Mouse (Mus musculus): ENCODE measurements around the gene Smug1. TPM values are rescaled to one million over a fixed set of nuclear protein-coding genes. Genes with fewer than 3 reads are reported as not detected.
A peak's percentile ranks its signal among the peaks of the same experiment; 100 is the strongest.

Gene Smug1
- polyA plus RNA-seq, 1 experiment from 2014 or later, result 68.0 TPM

GRCm38 (mm10) chr15:103172537-103172936 lies 5.6 kb upstream of the Smug1 start:
- Histone ChIP-seq H3K27me3 (replicated peaks) (peaks cover 4% of the 10 kb centered on the region; the same call in 1 of the 2 replicates), H3K4me1 (peaks cover 63% of the 10 kb centered on the region), H3K9me3 (no peaks in the 10 kb centered on the region), H3K4me3 (no peak overlapping the region), H3K36me3 (no peaks in the 10 kb centered on the region), H3K4me2 (replicated peaks) (peak overlapping the region; percentile 64), H3K9ac (0 out of 2 replicates have a peak overlapping the region, but pooled peaks have one; percentile 10), H3K27ac (peak overlapping the region; percentile 64)
- 2% methylated on average over 10 of the region's 10 CpGs for WGBS
- no peak for ATAC-seq (ENCODE audit: low FRiP score, low read depth)

DNA sequence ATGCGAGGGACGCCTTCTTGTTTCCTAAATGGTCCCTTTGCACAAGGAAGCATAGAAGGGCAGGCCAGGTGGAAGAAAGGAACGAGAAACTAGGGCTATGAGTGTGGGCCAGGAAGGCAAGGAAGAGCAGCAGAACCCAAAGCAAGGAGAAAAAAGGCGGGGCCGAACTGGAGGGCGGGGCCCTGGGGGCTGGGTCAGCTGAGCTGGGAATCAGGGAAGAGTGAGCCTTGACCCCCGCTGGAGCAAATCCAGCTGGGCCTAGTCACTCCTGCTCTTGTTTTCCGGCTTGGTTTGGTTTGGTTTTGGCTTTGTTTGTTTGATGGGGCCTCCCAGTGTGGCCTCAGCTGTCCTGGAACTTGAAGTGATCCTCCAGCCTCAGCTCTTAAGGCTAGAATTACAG lies 4.4 kb upstream of the Smug1 start:
- Histone ChIP-seq H3K27ac (peak overlapping the region; percentile 64), H3K9me3 (no peaks in the 10 kb centered on the region), H3K4me2 (replicated peaks) (peak overlapping the region; percentile 64), H3K4me3 (no peak overlapping the region), H3K9ac (peak overlapping the region; percentile 10; the same call in 1 of the 2 replicates), H3K27me3 (replicated peaks) (peaks cover 4% of the 10 kb centered on the region; the same call in 1 of the 2 replicates), H3K36me3 (no peaks in the 10 kb centered on the region), H3K4me1 (peaks cover 65% of the 10 kb centered on the region)
- WGBS, result 9% methylated on average over 8 of the region's 8 CpGs
- ATAC-seq (ENCODE audit: low FRiP score, low read depth), result no peak

DNA sequence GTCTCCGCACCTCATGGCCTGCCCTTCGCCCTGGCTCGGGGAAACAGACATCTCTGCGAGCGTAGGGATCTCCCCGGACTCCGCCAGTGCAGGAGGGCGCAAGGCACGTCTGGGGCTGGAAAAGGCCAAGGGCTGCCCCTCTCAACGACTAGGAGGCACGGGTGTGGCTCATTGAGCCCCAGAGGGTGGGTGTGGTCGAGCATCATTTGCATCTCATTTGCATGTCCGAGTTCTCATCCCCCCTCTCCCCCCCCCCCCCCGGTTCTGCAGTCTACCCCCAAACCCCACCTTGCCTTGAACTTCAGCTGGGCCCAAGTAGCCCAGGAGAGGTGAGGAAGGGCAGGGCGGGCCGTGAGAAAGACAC lies 3.4 kb upstream of the Smug1 start:
- peak overlapping the region; percentile 64 for H3K4me2 ChIP-seq (replicated peaks)
- H3K27me3 ChIP-seq (replicated peaks), result peaks cover 4% of the 10 kb centered on the region; the same call in 1 of the 2 replicates
- no peak for ATAC-seq (ENCODE audit: low FRiP score, low read depth)
- 4% methylated on average over 15 of the region's 16 CpGs for WGBS
- no peaks in the 10 kb centered on the region for H3K9me3 ChIP-seq
- peaks cover 75% of the 10 kb centered on the region for H3K4me1 ChIP-seq
- peak overlapping the region; percentile 65 for H3K9ac ChIP-seq
- H3K27ac ChIP-seq, result peak overlapping the region; percentile 94
- H3K4me3 ChIP-seq, result peak overlapping the region; percentile 38
- H3K36me3 ChIP-seq, result no peaks in the 10 kb centered on the region

DNA sequence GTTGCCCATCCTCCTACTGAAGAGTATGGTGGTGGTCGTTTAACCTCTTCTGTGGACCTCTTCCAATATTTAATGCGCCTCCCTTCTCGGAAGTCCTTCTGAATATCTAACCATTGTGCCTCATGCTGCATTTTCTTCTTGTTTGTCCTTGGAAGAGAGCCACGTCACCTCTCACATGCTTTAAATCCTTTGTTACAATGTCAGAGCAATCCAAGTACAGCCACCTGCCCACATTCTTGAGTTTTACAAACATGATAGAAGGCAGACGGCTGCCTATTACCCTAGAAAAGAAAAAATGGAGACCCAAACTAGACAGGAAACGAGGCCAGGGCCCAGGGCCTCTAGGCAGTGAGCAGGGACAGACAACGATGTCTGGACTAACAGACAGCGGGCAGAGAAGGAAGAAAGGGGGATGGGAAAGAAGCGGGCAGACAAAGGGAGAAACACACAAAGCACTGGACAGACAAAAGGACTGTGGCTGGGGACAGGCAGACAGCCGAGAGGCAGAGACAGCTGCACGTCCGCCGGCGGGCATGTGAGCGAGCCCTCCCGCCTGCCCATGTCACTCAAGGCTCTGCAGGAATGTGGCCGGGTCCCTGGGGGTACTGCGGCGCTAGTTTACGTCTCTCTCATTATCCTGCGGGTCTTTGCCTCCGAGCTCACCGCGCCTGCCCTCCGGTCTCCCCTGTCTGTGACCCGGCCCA lies 2.9 kb upstream of the Smug1 start:
- Histone ChIP-seq H3K4me2 (replicated peaks) (peak overlapping the region; percentile 64), H3K27ac (peak overlapping the region; percentile 94), H3K9ac (peak overlapping the region; percentile 65), H3K4me3 (peak overlapping the region; percentile 38), H3K4me1 (peaks cover 80% of the 10 kb centered on the region), H3K9me3 (no peaks in the 10 kb centered on the region), H3K36me3 (no peaks in the 10 kb centered on the region), H3K27me3 (replicated peaks) (peaks cover 3% of the 10 kb centered on the region; the same call in 1 of the 2 replicates)
- 2% methylated on average over 26 of the region's 26 CpGs for WGBS
- ATAC-seq (ENCODE audit: low FRiP score, low read depth), result peak; percentile 18

GRCm38 (mm10) chr15:103168801-103169611 lies 2.1 kb upstream of the Smug1 start:
- 1% methylated on average over 63 of the region's 63 CpGs for WGBS
- Histone ChIP-seq H3K36me3 (no peaks in the 10 kb centered on the region), H3K9me3 (no peaks in the 10 kb centered on the region), H3K27ac (peak overlapping the region; percentile 94), H3K4me3 (peak overlapping the region; percentile 38), H3K4me2 (replicated peaks) (peak overlapping the region; percentile 64), H3K9ac (peak overlapping the region; percentile 65), H3K27me3 (replicated peaks) (no peaks in the 10 kb centered on the region; the same call in 1 of the 2 replicates), H3K4me1 (peaks cover 88% of the 10 kb centered on the region)
- ATAC-seq (ENCODE audit: low FRiP score, low read depth), result peak; percentile 52

DNA sequence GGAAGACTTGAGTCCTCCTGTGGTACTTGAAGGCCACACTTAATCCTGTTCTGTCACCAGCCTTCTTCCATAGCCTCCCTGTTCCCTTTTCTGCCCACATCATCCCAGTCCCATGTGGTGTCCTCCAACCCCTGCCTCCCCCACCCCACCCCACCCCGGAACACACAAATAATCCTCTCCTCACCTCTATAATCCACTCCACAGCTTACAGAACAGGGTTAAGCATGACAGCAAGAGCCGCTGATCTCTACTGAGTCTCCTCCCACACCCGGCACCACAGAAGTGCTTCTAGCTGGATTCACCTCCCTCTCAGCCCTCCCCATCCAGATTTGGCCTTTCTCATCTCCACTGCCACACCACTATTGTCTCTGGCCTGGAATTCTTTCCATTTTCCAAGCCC lies 894 bp upstream of the Smug1 start:
- H3K27me3 ChIP-seq (replicated peaks), result no peaks in the 10 kb centered on the region; the same call in 1 of the 2 replicates

GRCm38 (mm10) chr15:103165924-103166323 lies 968 bp downstream of the Smug1 start:
- peak overlapping the region; percentile 65 for H3K9ac ChIP-seq
- peak overlapping the region; percentile 64 for H3K4me2 ChIP-seq (replicated peaks)
- 15% methylated on average over 5 of the region's 5 CpGs for WGBS
- no peaks in the 10 kb centered on the region for H3K9me3 ChIP-seq
- H3K27me3 ChIP-seq (replicated peaks), result no peaks in the 10 kb centered on the region
- H3K27ac ChIP-seq, result peak overlapping the region; percentile 94; the same call in 1 of the 2 replicates
- peak overlapping the region; percentile 27 for H3K4me3 ChIP-seq
- ATAC-seq (ENCODE audit: low FRiP score, low read depth), result peak; percentile 27; the same call in 1 of the 2 replicates
- peaks cover 80% of the 10 kb centered on the region for H3K4me1 ChIP-seq
- H3K36me3 ChIP-seq, result peaks cover 5% of the 10 kb centered on the region

More for the DNA sequence above, 894 bp upstream of the Smug1 start:
- ATAC-seq (ENCODE audit: low FRiP score, low read depth), result no peak
- Histone ChIP-seq H3K4me2 (replicated peaks) (peak overlapping the region; percentile 64), H3K4me3 (peak overlapping the region; percentile 27), H3K9ac (peak overlapping the region; percentile 65), H3K9me3 (no peaks in the 10 kb centered on the region), H3K27ac (peak overlapping the region; percentile 94), H3K4me1 (peaks cover 90% of the 10 kb centered on the region), H3K36me3 (no peaks in the 10 kb centered on the region)
- WGBS, result 9% methylated on average over 3 of the region's 3 CpGs

DNA sequence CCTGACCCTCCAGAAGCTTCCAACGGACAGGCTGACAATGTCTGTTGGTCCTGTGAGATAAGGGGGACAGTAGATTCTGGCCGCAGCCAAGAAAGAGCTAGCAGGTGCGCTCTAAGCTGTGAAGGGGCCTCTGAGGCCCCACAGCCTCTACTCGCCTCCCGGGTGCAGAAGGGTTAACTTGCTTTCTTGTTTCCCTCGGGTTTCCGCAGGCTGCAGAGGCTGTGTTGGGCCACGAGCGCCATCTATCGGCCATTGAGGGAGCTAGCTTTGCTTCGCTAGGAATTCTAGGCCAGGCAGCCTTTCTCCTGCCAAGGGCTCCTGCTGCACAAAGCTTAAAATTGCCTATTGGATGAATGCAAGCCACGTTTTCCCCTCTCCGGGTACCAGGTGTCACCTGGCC lies 1.5 kb downstream of the Smug1 start:
- WGBS, result under 1% methylated on average over 13 of the region's 13 CpGs
- H3K9me3 ChIP-seq, result no peaks in the 10 kb centered on the region
- H3K27me3 ChIP-seq (replicated peaks), result no peaks in the 10 kb centered on the region
- peak overlapping the region; percentile 65 for H3K9ac ChIP-seq
- H3K4me2 ChIP-seq (replicated peaks), result peak overlapping the region; percentile 64
- H3K27ac ChIP-seq, result peak overlapping the region; percentile 94; the same call in 1 of the 2 replicates
- ATAC-seq (ENCODE audit: low FRiP score, low read depth), result peak; percentile 8; the same call in 1 of the 2 replicates
- peak overlapping the region; percentile 20 for H3K4me3 ChIP-seq
- peaks cover 74% of the 10 kb centered on the region for H3K4me1 ChIP-seq
- H3K36me3 ChIP-seq, result peaks cover 10% of the 10 kb centered on the region

DNA sequence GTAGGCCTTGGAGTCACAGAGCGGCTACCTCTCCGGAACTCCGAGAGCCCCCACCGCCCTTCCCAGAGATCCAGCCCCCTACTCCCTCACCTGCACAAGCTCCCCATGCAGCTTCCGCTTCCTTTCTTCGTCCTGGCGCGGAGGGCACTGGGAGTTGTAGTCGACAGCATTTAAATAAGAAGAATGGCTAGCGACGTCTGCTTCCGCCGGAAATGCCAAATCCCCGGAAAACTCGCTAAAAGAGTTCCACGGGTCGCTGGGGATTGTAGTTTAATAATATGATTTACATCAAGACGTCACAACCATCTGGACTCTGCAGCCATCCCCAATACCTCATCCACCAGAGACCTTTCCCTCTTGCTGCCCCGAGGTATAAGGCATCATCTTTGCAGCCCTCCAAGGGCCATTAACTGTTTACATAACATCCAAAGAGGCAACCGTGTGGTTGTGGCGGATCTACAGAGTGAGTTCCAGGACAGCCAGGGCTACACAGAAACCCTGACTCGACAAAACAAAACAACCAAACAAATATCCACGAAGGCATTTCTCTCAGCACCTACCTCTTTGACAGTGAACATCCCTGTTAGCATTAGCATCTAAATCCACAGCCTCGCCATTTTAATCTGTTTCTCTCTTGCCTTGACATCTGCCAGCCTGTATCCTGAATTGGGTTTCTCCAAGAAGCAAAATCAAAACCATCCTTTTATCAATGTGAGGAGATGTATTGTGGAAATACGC lies 3.5 kb downstream of the Smug1 start:
- peak overlapping the region; percentile 64 for H3K4me2 ChIP-seq (replicated peaks)
- WGBS, result 8% methylated on average over 25 of the region's 25 CpGs
- H3K36me3 ChIP-seq, result peaks cover 14% of the 10 kb centered on the region
- ATAC-seq (ENCODE audit: low FRiP score, low read depth), result peak; percentile 70
- H3K4me3 ChIP-seq, result peak overlapping the region; percentile 54
- H3K9ac ChIP-seq, result peak overlapping the region; percentile 47
- H3K4me1 ChIP-seq, result peaks cover 54% of the 10 kb centered on the region
- no peaks in the 10 kb centered on the region for H3K27me3 ChIP-seq (replicated peaks)
- no peak overlapping the region for H3K27ac ChIP-seq
- H3K9me3 ChIP-seq, result no peaks in the 10 kb centered on the region

DNA sequence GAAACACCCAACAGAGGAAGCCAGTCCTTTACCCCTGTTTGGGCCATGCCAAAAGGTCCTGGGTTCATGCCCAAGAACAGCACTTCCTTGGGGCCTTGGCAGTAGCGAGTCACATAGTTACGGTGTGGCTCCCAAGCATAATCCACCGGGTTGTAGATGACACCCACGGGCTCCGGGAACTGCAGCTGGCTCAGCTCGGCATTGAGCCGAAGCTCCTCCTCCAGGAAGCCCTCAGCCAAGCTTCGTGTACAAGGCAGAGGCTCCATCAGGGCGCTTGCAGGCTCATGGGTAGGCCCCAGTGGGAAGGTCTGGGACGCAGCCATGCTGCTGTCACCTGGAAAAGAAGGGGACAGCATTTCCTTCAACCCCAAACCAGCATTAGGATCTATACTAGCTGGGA lies 9.3 kb downstream of the Smug1 start:
- H3K9ac ChIP-seq, result no peak overlapping the region
- no peaks in the 10 kb centered on the region for H3K27me3 ChIP-seq (replicated peaks)
- peaks cover 26% of the 10 kb centered on the region for H3K4me1 ChIP-seq
- no peak overlapping the region for H3K4me2 ChIP-seq (replicated peaks)
- no peak overlapping the region for H3K4me3 ChIP-seq
- 76% methylated on average over 10 of the region's 10 CpGs for WGBS
- no peak for ATAC-seq (ENCODE audit: low FRiP score, low read depth)
- peaks cover 26% of the 10 kb centered on the region for H3K36me3 ChIP-seq
- no peak overlapping the region for H3K27ac ChIP-seq
- H3K9me3 ChIP-seq, result no peaks in the 10 kb centered on the region

DNA sequence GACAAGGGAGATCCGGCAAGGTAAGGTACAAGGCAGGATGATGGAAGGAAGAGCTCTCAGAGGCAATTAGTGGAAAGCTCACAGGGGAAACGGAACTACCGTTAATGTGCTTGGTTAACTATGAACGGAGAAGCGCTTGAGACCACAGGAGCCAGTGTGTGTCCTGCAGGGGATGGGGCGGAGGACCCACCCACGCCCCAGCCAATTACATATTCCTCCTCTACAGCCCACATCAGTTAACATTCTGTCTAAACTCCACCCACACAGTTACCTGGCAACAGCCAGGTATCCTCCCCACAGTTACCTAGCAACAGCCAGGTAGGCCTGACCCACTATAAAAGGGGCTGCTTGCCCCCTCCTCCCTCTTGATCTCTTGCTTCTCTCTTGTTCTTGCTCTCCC lies 10.0 kb downstream of the Smug1 start:
- no peaks in the 10 kb centered on the region for H3K9me3 ChIP-seq
- peak overlapping the region; percentile 18; the same call in 1 of the 2 replicates for H3K4me2 ChIP-seq (replicated peaks)
- H3K27ac ChIP-seq, result no peak overlapping the region
- H3K27me3 ChIP-seq (replicated peaks), result no peaks in the 10 kb centered on the region
- ATAC-seq (ENCODE audit: low FRiP score, low read depth), result no peak
- 35% methylated on average over 7 of the region's 7 CpGs for WGBS
- H3K4me1 ChIP-seq, result peaks cover 21% of the 10 kb centered on the region
- H3K9ac ChIP-seq, result no peak overlapping the region
- no peak overlapping the region for H3K4me3 ChIP-seq
- H3K36me3 ChIP-seq, result peaks cover 25% of the 10 kb centered on the region
